Mouse (Mus musculus): ENCODE measurements around the gene D6Ertd527e.

The D6Ertd527e gene

DNA sequence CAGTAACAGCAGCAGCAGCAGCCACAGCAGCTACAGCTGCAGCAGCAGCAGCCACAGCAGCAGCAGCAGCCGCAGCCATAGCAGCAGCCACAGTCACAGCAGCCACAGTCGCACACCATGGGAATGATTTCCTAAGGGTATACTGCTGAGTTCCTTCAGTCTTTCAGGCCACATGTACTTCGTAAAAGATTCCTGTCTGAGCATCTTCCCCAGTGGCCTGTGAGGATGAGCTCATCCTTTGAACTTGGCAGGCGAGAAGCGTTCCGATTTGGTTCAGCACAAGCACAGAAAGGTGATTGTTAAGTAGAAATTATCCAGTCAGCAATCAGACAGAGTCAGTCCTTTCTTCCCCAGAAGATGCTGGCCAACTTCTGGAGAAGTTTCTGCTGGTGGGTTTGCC is 7.6 kb downstream of the D6Ertd527e start:
- no peak for DNase-seq

- DNase-seq: no peak
These were observed 11.4 kb downstream of the D6Ertd527e start for GRCm38 (mm10) chr6:87115981-87116380.

GRCm38 (mm10) chr6:87116596-87116995 is 12.1 kb downstream of the D6Ertd527e start:
- no peak for DNase-seq

DNA sequence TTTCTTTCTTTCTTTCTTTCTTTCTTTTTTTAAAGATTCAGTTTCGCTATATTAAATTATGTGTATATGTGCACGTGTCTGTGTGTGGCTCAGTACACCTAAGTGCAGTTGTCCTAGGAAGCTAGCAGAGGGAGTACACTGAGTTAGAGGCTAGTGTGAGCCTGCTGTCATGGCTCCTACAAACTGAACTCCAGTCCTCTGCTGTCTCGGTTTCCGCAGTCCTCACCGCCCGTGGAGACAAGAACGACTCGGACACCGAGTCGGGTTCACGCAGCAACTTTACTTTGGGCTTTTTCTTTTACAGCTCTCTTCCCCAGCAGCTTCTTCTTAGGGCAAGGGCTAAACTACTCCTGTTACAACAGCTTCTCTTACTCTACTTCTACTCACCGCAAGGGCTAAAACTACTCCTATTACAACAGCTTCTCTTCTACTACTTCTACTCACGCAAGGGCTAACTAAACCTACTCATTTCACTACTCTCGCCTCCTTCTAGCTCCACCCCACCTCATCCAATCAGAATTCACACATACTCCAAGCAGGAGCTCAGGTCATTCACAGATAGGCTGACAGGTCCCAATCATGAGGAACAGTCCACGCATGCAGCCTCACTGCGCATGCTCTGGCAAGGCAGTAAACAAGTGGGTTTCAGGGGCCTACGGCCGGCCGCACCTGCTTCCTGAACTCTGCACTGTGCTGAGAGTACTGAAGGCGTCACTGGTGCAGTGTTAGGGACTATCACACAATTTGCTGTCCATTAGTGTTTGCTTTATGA is 14.7 kb downstream of the D6Ertd527e start:
- DNase-seq: no peak

DNA sequence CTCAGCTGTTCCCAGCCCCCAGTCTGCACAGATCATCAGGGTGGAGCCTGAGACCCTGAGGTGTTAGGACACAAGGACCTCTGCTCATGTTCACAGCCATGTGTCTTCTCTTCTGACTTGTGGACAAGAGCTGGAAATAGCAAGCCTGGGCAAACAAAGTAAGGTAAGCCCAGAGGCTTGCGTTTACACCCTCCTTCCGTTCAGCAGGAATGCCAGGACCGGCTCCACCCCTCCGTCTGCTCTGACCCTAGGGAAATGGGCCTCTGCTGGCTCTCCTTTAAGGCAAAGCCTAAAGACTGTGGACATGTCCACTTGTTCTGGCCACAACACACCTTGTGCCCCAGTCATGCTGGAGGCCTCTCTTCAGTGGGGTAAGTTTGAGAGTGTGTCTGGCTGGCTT is 15.4 kb downstream of the D6Ertd527e start:
- no peak for DNase-seq

GRCm38 (mm10) chr6:87120661-87121060 is 16.1 kb downstream of the D6Ertd527e start:
- DNase-seq: no peak

DNA sequence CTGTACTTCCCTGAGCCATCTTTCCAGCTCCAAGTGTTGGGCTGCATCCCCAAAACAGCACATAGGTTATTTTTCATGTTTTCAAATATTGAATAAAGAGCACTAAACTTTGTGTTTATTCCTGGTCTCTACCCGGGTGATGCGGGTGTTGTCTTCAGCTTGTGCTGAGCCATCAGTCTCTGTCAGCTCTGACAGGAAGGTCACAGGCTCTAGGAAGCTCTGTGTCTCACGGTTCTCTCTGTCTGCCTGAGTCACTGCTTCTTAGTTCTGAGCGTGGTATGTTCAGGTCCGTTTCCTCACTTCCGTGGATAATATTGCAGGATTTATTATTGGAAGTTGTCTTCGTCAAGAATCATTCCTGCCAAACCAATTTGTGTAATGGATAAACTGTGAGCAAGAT is 17.4 kb downstream of the D6Ertd527e start:
- DNase-seq: no peak

DNA sequence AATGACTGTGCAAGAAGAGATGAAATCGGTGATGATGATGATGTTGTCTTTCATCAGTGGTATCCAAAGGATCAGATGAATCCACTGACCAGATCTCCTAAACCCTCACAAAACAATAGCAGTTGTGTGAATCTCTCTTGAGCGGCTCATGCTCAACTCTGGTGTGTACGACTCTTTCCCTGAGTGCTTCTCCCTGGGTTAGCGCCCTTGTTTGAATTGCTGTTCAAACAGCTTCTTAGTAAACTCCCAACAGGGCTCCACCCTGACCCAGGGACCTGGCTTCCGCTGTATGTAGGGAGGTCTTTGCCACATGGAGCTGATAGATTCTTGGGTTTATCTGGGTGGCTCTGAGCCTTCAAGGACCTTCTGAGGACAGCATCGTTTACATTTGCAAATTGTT is 18.9 kb downstream of the D6Ertd527e start:
- DNase-seq: no peak

DNA sequence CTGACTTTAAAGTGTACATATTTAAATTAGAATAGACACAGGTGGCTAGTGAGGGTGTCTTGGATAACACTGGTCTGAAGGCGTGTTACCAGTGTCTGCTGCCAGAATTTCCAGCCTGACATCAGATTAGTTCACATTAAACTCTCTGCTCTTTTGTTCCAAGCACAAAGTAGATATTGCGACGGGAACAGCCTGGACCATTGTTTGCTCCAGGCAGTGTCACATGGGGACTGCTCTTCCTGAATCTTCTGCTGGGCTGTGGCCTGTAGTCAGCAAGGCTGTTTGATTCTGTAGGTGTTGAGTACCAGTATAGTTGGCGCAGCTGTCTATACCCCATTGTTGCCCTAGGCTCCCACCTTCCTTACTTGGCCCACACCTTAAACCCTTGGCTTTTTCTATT is 19.4 kb downstream of the D6Ertd527e start:
- no peak for DNase-seq

DNA sequence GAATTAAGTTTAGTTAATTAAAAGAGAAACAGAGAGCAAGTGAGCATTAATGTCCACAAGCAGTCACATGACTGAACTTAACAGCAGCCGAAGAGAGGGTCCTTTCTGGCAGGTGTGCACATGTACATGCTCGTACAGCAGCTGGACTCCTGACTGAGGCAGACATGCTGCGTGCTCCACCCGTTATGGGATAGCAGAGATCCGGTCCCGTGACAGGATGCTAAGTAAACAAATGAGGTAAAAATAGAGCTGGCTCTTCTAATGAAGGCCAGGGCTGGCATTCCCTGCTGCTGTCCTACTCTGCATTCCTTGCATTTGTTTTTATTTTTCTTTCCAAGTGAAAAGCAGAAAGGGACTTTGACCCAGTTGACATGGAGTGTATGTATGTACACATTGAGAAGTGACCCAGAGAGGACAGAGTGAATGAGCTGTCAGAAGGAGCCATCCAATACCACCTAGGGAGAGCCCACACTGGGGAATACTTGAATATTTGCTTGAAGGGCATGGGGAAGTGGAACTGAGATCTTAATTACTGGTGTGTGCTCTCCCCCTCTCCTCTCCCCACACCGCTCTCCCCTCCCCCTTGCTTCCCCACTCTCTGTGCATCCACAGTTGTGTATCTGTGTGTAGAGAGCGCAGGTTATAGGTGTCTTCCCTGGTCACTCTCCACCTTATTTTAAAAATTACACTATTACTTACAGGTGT is 22.7 kb downstream of the D6Ertd527e start:
- no peak for DNase-seq

- no peak for DNase-seq
These were observed 25.3 kb downstream of the D6Ertd527e start for GRCm38 (mm10) chr6:87129861-87130260.

DNA sequence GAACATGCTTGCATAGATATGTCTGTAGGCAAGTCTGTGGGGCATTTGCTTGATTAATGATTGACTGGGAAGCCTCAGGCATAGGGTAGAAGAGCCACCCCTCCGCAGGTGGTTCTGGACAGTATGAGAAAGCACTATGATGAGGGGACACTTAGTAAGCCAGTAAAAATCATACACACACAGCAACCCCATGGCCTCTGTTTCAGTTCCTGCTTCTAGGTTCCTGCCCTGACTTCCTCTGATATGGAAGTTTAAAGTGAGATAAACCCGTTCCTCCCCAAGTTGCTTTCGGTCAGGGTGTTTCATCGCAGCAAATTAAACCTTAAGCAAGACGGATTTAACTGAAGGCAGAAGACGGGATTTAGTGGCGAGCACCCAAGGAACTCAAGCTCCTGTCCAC is 26.1 kb downstream of the D6Ertd527e start:
- no peak for DNase-seq

DNA sequence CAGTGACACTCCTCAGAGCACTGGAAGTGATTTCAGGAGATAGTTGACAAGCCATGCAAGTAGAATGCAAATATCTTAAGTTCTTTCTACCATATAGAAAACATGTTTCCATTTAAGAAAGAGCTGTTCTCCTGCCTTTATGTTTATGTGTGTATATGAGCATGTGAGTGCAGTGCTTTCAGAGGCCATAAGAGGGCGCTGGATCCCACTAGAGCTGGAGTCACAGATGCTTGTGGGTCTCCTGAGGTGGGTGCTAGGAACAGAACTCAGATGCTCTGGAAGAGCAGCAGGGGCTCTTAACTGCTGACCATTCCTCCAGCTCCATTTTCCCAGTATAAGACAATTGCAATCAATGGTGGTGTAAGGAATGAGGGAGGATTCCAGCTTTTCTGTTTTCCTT is 26.5 kb downstream of the D6Ertd527e start:
- DNase-seq: no peak

GRCm38 (mm10) chr6:87133520-87133919 is 29.0 kb downstream of the D6Ertd527e start:
- DNase-seq: no peak

DNA sequence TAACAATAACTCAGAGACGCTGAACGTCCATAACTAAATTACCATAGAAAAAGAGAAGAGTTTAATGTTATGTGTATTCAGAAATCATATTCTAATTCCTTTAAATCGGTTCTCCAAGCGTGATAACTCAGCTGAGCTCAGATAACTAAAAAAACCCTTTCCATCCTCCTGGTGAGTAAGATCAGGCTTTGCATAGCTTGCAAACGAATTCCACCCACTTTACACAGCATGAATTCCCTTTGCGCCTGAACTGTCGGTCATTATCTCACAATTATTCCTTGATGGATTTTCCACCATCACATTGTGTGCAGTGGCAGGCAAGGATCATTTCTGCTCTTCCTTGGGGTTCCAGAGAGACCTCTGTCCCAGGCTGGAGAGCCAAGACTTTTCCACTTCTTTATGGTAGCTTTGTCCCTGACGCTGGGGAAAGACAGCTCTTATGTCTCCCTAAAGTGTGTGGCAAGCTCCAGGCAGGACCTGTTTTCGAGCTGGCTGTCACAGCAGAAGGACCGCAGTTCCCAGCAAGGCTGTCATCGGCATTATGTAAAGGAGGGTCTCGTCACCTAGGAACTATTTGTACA is 29.5 kb downstream of the D6Ertd527e start:
- no peak for DNase-seq

- no peak for DNase-seq
These were observed 33.9 kb downstream of the D6Ertd527e start for GRCm38 (mm10) chr6:87138479-87138878.

DNA sequence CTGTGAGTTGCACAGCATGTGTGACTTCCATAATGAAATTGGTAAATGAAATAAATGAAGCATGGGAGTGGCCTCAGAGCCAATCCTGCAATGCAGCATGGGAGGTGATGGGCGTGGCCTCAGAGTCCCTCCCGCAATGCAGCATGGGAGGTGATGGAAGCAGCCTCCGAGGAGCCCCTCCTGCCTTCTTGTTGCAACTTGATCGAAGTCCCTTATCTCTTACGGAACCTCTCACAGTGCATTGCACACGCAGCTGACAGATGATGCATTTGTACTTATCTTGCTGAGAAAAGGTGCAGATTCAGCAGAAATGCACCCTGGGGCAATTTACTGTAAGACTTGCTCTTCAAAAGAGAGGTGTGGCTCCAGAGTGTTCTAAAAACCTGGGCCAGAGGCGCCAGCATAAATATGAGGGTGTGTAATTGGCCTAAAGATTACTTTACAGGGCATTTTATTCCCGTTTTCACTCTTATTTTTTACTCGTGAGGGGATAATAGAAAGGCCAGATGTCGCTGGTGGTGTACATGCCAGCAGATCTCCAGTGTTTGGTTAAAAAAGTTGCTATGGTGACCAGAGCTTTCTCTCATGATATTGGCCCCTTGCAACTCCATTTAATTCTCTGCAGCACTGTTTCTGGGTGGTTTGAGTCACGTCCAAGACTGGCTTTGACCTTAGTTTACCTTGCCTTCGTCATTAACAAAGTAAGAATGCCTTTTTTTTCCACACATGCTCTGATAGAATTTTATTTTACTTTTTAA is 35.4 kb downstream of the D6Ertd527e start:
- no peak for DNase-seq

DNA sequence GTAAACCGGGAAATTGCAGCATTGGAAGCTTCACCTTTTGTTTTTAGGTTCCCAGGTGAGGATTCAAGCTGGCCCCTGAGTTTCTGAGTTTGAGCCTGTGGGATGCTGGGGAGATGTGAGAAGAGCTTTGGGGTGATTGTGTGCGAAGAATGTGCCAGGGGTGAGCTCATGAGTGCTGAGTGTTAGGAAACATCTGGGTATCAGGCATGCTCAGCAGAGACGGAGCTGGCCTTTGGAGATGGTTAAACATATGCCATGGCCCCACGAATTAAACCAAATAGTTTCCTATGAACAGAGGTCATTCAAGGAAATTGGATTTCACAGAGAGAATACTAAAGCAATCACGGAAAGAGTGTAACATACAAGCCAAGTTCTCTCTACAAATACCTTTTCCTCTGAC is 37.7 kb downstream of the D6Ertd527e start:
- no peak for DNase-seq

DNA sequence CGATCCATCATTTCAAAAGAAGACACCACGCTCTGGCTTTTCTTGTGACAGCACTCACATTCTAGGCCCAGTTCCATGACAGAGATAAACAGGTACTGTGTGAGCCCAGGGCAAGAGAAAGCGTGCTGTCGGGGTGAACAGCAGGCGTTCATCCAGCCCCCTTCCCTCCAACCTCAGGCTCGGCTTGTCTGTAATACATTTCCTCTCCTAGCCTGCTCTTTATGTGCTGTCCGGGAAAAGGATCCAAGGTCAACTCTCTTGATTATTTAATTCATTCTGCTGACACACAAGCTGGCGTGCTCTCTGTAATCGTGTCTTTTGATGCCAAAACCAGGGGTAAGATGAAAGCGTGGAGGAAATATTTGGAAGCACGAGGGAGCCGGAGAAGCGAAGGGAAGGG is 39.0 kb downstream of the D6Ertd527e start:
- no peak for DNase-seq

- DNase-seq: no peak
These were observed 43.4 kb downstream of the D6Ertd527e start for GRCm38 (mm10) chr6:87147921-87148320.

- no peak for DNase-seq
These were observed 45.9 kb downstream of the D6Ertd527e start for GRCm38 (mm10) chr6:87150471-87150870.

GRCm38 (mm10) chr6:87151427-87151826 is 46.9 kb downstream of the D6Ertd527e start:
- DNase-seq: no peak

DNA sequence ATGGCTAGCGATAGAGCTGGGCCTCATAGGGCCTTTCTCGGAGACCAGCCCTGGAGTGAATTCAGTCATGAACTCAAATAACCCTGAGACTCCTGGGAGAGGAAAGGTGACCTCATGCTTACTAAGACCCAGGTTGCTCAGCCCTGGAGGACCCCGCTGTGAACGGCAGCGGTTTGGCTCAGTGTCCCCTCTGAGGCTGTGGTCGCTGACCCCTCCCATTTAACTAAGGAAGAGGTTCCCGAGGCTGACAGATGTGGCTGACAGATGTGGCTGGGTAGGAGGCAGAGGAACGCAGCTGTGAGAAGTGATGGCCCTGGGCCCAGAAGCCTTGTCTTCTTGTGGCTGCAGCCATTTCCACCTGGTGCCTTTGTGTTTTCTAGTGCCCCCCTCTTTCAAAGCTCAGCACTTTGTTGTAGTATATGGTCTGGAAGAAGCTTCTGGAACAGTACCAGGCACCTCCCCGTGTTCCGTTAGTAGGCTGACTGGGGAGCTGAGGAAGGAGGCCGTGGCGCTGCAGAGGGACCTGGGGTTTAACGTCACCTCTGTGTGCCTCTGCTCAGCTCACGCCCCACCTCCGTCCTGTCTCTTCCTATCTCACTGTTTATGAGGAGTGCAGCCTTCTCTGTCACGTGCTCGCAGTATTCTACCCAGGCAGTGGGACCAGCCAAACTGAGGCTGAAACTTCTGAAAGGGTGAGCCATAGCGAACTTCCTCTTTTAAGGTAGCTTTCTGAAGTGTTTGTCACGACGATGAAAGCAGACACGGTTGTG is 48.1 kb downstream of the D6Ertd527e start:
- no peak for DNase-seq
